Mouse (Mus musculus): Measurements from ENCODE around the gene Arhgef26. TPM values are rescaled to one million over a fixed set of nuclear protein-coding genes. Genes with fewer than 3 reads are reported as not detected.

The Arhgef26 gene
- polyA plus RNA-seq, 1 experiment: 1.7 TPM

- TF ChIP-seq CTCF (IDR thresholded peaks at IDR 0.05; ENCODE audit: control insufficient read depth, insufficient read depth, low read length): no peak
- no peak for TF ChIP-seq POLR2A (IDR thresholded peaks at IDR 0.05; ENCODE audit: borderline replicate concordance, control insufficient read depth, low read depth, low read length)
- WGBS: 78% methylated on average over 7 of the region's 7 CpGs
- H3K4me1 ChIP-seq (ENCODE audit: control insufficient read depth, insufficient read depth, low read length): no peaks in the 10 kb centered on the region
- no peak overlapping the region for H3K4me3 ChIP-seq (replicated peaks; ENCODE audit: control insufficient read depth, low read depth, low read length)
- H3K27ac ChIP-seq (ENCODE audit: control insufficient read depth, insufficient read depth, low read depth, low read length, poor library complexity): no peak overlapping the region
Measured at GRCm38 (mm10) chr3:62446271-62446670, 108.1 kb downstream of the Arhgef26 start.

- TF ChIP-seq CTCF (IDR thresholded peaks at IDR 0.05; ENCODE audit: control insufficient read depth, insufficient read depth, low read length) (no peak), POLR2A (IDR thresholded peaks at IDR 0.05; ENCODE audit: borderline replicate concordance, control insufficient read depth, low read depth, low read length) (no peak)
- no peaks in the 10 kb centered on the region for H3K4me1 ChIP-seq (ENCODE audit: control insufficient read depth, insufficient read depth, low read length)
- no peak overlapping the region for H3K27ac ChIP-seq (ENCODE audit: control insufficient read depth, insufficient read depth, low read depth, low read length, poor library complexity)
- WGBS: 68% methylated on average over 8 of the region's 8 CpGs
- H3K4me3 ChIP-seq (replicated peaks; ENCODE audit: control insufficient read depth, low read depth, low read length): no peak overlapping the region
Measured at GRCm38 (mm10) chr3:62447151-62447550, 109.0 kb downstream of the Arhgef26 start.

DNA sequence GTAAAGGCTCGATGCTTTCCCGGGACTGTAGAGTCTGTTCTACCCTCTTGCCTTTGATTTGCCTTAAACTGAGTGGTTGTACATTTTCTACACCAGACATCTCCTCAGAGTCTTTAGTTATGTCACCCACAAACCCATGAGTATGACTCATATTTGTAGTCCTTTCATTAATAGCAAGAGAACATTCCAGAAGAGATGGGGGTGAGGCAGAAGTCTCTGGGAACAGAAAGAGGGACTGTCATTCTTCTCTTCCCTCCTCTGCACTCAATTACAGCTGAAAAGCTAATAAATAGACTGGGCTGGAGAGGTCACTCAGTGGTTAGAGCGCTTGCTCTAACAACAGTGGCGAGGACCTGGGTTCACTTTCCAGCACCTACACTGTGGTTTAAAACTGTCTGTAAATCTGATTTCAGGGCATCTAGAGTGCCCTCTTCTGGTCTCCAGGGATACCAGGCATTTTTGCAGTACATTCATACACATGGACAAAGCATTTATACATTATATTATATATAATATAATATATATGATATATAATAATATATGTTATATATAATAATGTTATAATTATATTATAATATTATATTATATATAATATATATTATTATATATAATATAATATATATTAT lies 111.8 kb downstream of the Arhgef26 start:
- Histone ChIP-seq H3K27ac (ENCODE audit: control insufficient read depth, insufficient read depth, low read depth, low read length, poor library complexity) (no peak overlapping the region), H3K4me3 (replicated peaks; ENCODE audit: control insufficient read depth, low read depth, low read length) (no peak overlapping the region), H3K4me1 (ENCODE audit: control insufficient read depth, insufficient read depth, low read length) (no peaks in the 10 kb centered on the region)
- WGBS: 82% methylated on average over 4 of the region's 4 CpGs
- no peak for TF ChIP-seq POLR2A (IDR thresholded peaks at IDR 0.05; ENCODE audit: borderline replicate concordance, control insufficient read depth, low read depth, low read length)
- TF ChIP-seq CTCF (IDR thresholded peaks at IDR 0.05; ENCODE audit: control insufficient read depth, insufficient read depth, low read length): no peak

DNA sequence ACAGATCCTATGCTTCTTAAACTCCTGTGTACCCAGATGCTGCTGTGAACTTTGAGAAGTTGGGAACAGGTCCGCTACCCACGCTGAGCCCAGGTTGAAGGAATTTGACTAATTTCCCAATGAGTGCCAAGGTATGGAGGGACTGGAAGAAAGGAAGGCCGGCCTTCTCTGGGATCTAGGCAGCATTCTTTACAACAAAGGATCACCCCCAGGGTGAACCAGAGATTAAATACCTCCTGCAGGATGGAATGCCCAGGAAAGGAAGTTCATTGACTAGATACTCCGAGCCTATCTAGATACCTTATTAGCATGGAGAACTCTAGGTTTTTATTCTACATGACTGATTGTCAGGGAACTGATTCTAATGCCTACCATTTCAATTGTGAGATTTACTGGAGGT lies 114.8 kb downstream of the Arhgef26 start:
- Histone ChIP-seq H3K4me1 (ENCODE audit: control insufficient read depth, insufficient read depth, low read length) (no peaks in the 10 kb centered on the region), H3K4me3 (replicated peaks; ENCODE audit: control insufficient read depth, low read depth, low read length) (no peak overlapping the region), H3K27ac (ENCODE audit: control insufficient read depth, insufficient read depth, low read depth, low read length, poor library complexity) (no peak overlapping the region)
- WGBS: 83% methylated on average over 4 of the region's 4 CpGs
- TF ChIP-seq POLR2A (IDR thresholded peaks at IDR 0.05; ENCODE audit: borderline replicate concordance, control insufficient read depth, low read depth, low read length): no peak
- no peak for TF ChIP-seq CTCF (IDR thresholded peaks at IDR 0.05; ENCODE audit: control insufficient read depth, insufficient read depth, low read length)

DNA sequence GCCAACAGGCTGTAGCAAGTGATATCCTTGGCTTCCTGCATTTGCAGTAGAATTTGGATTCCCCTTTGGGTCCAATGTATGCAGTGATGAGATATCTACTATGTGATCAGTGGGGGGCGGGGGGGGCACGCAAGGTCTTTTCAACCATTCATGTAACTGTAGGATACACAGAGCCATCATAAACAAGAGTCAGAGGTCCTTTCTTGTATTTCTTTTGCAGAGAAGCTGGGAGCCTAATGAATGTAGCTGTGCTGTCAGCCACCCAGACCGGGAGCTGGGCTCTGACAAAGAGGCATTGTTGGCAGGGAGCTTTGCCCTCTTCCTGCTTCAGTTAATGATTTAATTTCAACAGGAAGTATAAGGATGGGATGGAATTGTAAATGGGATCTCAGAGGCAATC lies 116.0 kb downstream of the Arhgef26 start:
- WGBS: 75% methylated on average over 3 of the region's 3 CpGs
- no peak overlapping the region for H3K27ac ChIP-seq (ENCODE audit: control insufficient read depth, insufficient read depth, low read depth, low read length, poor library complexity)
- no peak for TF ChIP-seq POLR2A (IDR thresholded peaks at IDR 0.05; ENCODE audit: borderline replicate concordance, control insufficient read depth, low read depth, low read length)
- TF ChIP-seq CTCF (IDR thresholded peaks at IDR 0.05; ENCODE audit: control insufficient read depth, insufficient read depth, low read length): no peak
- H3K4me3 ChIP-seq (replicated peaks; ENCODE audit: control insufficient read depth, low read depth, low read length): no peak overlapping the region
- H3K4me1 ChIP-seq (ENCODE audit: control insufficient read depth, insufficient read depth, low read length): no peaks in the 10 kb centered on the region

GRCm38 (mm10) chr3:62455854-62456253 lies 117.7 kb downstream of the Arhgef26 start:
- Histone ChIP-seq H3K4me3 (replicated peaks; ENCODE audit: control insufficient read depth, low read depth, low read length) (no peak overlapping the region), H3K27ac (ENCODE audit: control insufficient read depth, insufficient read depth, low read depth, low read length, poor library complexity) (no peak overlapping the region), H3K4me1 (ENCODE audit: control insufficient read depth, insufficient read depth, low read length) (no peaks in the 10 kb centered on the region)
- WGBS: 82% methylated on average over 1 of the region's 1 CpGs
- TF ChIP-seq CTCF (IDR thresholded peaks at IDR 0.05; ENCODE audit: control insufficient read depth, insufficient read depth, low read length) (no peak), POLR2A (IDR thresholded peaks at IDR 0.05; ENCODE audit: borderline replicate concordance, control insufficient read depth, low read depth, low read length) (no peak)

GRCm38 (mm10) chr3:62458284-62459013 lies 120.3 kb downstream of the Arhgef26 start:
- H3K27ac ChIP-seq (ENCODE audit: control insufficient read depth, insufficient read depth, low read depth, low read length, poor library complexity): no peak overlapping the region
- WGBS: 38% methylated on average over 6 of the region's 6 CpGs
- H3K4me3 ChIP-seq (replicated peaks; ENCODE audit: control insufficient read depth, low read depth, low read length): no peak overlapping the region
- H3K4me1 ChIP-seq (ENCODE audit: control insufficient read depth, insufficient read depth, low read length): no peaks in the 10 kb centered on the region
- TF ChIP-seq CTCF (IDR thresholded peaks at IDR 0.05; ENCODE audit: control insufficient read depth, insufficient read depth, low read length) (peak; percentile 63), POLR2A (IDR thresholded peaks at IDR 0.05; ENCODE audit: borderline replicate concordance, control insufficient read depth, low read depth, low read length) (no peak)

- 80% methylated on average over 6 of the region's 6 CpGs for WGBS
- Histone ChIP-seq H3K4me1 (ENCODE audit: control insufficient read depth, insufficient read depth, low read length) (no peaks in the 10 kb centered on the region), H3K27ac (ENCODE audit: control insufficient read depth, insufficient read depth, low read depth, low read length, poor library complexity) (no peak overlapping the region), H3K4me3 (replicated peaks; ENCODE audit: control insufficient read depth, low read depth, low read length) (no peak overlapping the region)
- TF ChIP-seq POLR2A (IDR thresholded peaks at IDR 0.05; ENCODE audit: borderline replicate concordance, control insufficient read depth, low read depth, low read length) (no peak), CTCF (IDR thresholded peaks at IDR 0.05; ENCODE audit: control insufficient read depth, insufficient read depth, low read length) (no peak)
Measured at GRCm38 (mm10) chr3:62459483-62459882, 121.3 kb downstream of the Arhgef26 start.

All from bone marrow, adult 2 months (tissue).